Mouse (Mus musculus) spleen, postnatal 14 days (tissue): ENCODE measurements at regions not wholly inside any gene's neighbourhood (a gene's known extent, or its start where the extent isn't known, plus 50 kb on each side); places are given as distances from the start of the nearest gene placed in this dataset.
"Not testable (repeated sequence)": the region's sequence is repeated elsewhere in the genome, so short reads cannot be mapped to it uniquely, and the experiment has no call there.

Experiments used
- DNase-seq, 2 experiments: peaks; one replicate each; pipeline ENCODE4 v3.0.0; 2021 to 2022; ENCODE audit warnings: low spot score in 2 of 2

GRCm38 (mm10) chr1:181262496-181262895 lies 50.7 kb upstream of the Wdr26 start:
- DNase-seq, result no peak

- DNase-seq, result no peak
Observed at GRCm38 (mm10) chr1:181263216-181263615, 51.4 kb upstream of the Wdr26 start.

DNA sequence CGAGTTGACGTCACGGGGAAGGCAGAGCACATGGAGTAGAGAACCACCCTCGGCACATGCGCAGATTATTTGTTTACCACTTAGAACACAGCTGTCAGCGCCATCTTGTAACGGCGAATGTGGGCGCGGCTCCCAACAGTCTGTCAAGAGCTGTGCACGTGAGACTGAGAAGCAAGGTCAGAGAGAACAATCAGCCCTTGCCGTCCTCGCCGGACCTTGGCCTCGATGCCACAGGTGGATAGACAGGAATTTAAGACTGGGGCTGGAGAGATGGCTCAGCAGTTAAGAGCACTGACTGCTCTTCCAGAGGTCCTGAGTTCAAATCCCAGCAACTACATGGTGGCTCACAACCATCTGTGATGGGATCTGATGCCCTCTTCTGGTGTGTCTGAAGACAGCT lies 58.7 kb upstream of the Wdr26 start:
- DNase-seq, result not testable (repeated sequence)

DNA sequence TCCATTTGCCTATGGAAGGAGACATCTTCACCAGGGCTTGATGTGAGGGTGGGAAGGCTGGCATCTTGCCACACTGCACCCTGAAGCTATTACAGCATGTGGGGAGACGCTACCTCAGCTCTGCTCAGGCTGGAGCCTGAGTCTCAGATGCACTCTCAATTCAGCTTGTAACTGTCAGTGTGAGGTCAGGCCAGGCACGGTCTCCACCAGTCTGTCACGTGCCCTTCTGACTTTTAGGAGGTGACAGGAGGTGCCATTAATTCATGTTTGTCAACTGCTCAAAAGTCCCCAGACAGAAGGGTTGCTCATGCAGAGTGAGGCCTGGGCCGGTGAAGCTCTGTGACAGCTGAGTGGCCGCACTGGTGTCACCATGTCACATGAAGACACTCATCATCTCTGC lies 59.4 kb upstream of the Wdr26 start:
- DNase-seq, result no peak

DNA sequence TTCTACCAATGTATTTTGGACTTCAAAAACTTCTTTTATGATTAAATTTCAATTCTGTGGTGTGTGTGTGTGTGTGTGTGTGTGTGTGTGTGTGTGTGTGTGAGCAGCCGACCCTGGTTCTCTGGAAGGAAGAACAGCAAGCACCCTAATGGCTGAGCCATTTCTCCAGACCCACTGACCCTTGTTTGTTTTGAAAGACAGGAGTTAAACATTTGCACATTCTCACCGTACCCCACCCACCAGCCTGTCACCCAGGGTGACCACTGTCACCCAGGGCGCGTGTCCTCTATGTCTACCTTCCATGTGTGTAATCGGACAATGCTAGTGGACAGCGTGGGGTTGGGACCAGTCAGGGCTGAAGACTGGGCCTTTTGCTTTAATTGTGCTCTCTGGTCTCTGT lies 60.0 kb upstream of the Wdr26 start:
- no peak for DNase-seq

DNA sequence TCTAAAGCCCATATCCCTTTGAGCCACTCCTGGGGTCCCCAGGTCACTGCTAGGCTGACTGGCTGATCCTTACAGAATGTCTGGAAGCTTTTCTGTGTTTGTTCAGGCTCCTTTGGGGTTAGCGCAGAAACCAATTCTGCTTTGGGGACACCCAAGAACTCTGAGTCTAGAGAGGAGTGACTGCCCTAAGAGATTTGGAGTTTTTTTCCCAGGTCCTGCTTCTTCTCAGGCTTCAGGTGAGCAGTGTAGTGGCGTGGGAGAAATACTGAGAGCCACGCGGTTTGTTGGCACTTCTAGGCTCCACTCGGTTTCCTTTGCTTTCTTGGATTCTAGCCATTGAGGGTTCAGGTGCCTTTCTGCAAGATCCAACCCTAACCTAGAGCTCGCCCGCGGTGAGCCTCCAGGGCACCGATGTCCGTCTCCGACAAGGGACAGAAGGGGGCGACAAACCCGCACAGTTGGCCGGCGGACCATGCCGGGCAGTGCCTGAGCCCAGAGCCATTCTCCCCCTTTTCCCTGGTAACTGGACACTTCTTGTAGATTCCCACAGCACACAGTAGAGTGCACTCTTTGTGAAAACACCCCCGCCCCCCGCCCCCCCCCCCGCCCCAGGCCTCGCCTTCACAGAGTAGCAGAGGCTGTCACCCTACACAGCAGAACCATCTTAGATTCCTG lies 61.0 kb upstream of the Wdr26 start:
- peak; percentile 74 to 84 for DNase-seq

- no peak for DNase-seq
Observed at GRCm38 (mm10) chr1:181273540-181274204, 61.9 kb upstream of the Wdr26 start.

- DNase-seq, result no peak
Observed at GRCm38 (mm10) chr1:181280826-181281225, 69.0 kb upstream of the Wdr26 start.

DNA sequence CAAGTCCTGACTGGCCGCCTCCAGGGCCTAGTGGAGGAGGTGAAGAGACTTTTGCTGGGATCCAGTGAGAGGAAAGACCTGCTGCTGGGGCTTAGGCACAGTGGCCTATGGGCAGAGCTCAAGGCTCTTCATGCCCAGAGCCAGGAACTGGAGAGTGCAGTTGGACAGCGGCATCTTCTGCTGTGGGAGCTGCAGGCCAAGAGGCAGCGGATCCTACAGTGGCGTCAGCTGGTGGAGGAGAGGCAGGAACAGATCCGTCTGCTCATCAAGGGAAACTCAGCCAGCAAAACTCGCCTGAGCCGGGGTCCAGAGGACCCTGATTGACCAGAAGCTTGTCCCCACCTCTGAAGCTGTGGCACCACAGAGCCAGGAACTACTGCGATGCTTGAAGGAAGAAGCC lies 69.4 kb upstream of the Cnih3 start:
- DNase-seq, result not testable (repeated sequence)

- not testable (repeated sequence) for DNase-seq
Observed at GRCm38 (mm10) chr1:181283539-181283938, 68.9 kb upstream of the Cnih3 start.

DNA sequence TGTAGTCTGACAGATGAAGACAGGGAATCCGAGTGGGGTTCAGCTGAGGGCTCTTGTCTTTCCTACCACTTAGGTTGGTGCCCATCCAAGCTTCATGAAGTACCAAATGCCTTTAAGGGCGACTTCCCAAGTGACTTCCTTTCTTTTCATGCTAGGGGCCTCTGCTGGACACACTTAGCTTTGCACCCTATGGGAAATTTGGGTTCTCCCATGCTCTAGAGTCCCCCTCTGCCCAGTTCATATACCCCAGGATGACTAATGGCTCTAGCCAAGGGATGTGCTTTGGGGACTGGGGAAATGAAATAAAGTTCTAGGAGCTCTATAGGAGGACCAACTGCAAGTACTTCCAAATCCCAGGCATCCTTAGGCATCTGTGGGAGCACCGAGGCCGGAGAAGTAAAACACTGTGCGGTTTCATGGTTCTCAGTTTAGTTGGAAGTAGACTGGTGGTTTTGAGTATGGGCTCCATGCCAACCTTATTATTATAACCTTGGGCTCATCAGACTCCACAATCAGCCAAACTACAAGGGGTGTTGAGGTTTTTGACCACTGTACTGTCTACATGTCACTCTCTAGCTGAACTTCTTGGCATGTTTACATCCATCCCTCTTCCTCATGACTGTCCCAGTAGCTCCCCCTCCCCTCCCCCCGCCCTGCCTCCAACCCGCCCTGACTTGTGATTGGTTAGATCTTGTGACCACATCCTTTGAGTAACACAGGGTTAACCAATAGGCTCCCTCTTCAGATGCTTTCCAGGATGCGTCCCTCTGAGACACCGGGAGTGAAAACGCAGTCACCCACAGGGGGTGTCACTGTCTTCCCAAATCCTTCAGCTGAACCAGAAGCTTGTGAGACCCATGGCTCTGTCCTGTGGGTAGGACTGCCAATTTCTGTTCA lies 67.9 kb upstream of the Cnih3 start:
- no peak for DNase-seq

GRCm38 (mm10) chr1:181285600-181285999 lies 66.8 kb upstream of the Cnih3 start:
- DNase-seq, result no peak

- no peak for DNase-seq
Observed at GRCm38 (mm10) chr1:181286146-181286545, 66.3 kb upstream of the Cnih3 start.

- DNase-seq, result no peak
Observed at GRCm38 (mm10) chr1:181287166-181287565, 65.3 kb upstream of the Cnih3 start.

- no peak for DNase-seq
Observed at GRCm38 (mm10) chr1:181289385-181290035, 62.9 kb upstream of the Cnih3 start.

DNA sequence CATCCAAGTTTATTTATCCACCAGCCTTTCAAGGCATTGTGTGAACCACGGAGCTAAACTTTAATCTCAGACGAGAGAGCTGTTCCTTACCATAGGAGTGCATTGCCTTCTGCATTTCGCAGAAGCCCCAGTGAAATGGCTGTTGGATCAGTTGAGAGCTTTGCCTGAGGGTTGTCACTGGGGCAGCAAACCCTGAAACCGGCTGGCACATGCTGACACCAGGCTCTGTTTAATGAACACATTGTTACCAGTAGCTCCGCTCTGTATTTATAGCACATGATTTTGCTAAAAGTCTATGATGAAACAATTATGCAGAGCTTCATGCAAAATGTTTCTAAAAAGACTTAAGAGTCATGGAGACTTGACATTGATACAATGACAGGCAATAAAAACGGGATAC lies 61.2 kb upstream of the Cnih3 start:
- no peak for DNase-seq

DNA sequence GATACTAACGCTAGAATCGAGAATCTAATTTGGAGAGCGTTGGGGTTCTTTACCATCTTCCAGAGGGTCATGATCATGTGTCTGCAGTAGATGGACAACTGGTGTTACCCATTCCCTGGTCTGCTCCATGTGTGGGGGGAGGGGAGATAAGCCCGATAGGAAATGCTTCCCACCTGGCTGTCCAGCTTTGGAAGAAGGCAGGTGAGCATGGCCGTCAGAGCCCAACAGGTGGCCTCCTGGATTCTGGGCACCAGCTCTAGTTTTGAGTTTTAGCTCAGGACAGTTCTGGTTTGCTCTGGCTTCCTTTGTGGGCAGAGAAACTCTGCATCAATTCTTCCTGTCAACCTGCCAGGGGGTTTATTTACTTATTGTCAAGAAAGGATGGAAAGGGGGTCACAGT lies 60.5 kb upstream of the Cnih3 start:
- DNase-seq, result no peak

DNA sequence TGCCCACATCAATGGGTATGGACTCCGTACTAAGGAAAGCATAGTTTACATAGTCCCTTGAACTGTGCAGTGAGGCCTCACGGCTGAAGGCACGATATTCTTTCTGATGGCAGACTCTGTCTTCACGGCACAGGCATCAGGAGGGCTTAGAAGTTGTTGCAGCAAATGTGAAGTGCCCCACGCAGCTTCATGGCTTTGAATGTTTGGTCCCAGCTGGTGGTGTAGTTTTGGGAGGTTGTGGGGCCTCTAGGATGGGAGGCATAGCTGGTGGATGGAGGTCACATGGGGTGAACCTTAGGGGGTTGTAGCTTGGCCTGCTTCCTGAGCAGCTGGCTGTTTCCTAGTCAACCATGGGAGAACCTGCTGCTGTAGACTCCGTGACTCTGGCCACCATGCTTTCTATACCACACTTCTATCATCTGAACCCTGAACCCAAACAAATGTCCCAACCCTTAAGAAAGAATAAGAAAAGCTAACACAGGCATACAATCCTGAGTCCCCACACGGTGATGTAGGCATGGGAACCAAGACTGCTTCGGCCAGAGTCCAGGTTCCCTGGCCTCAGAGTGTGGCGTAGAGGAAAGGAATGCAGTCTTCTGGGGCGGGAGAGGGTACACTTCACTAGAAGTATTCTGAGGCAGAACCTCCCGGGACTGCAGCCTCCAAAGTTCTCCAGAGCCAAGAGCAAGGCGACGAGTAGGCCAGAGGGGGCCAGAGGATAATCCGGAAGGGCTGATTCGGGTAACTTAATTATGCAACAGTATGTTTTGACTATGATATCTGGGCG lies 59.2 kb upstream of the Cnih3 start:
- DNase-seq, result no peak

DNA sequence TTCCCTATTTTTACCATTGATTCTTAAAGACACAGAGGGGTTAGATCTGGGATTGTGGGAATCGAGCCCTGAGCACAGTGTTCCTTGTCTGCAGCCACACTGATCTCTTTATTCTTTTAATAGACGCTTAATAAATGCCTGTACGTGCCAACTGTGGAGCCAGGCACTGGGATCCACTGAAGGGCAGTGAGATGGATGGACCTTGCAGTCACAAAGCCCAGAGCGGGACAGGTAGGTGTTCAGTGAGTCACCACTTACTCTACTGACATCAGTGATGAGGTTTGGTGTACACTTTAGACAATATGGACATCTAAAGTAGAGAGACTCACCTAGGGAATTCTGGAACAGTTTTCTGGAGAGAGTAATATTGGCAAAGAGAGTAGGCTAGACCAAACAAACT lies 56.8 kb upstream of the Cnih3 start:
- DNase-seq, result no peak

DNA sequence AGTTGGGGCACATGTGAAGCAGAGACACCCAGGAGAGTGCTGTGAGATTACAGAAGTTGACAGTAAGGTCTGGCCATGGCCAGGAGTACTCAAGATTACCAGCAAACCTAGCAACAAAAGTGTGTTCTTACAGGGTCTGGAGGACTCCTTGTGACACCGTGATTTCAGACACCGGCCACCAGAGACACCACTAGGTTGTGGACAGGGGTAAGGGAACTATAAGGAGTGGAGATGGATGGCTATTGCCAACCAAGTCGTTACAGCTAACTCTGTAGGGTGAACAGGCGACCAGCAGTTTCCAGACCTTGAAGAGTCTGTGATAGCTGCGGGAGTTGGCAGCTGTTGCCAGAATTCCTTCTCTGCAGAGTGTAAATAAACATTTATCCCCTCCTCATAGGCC lies 54.4 kb upstream of the Cnih3 start:
- DNase-seq, result no peak

DNA sequence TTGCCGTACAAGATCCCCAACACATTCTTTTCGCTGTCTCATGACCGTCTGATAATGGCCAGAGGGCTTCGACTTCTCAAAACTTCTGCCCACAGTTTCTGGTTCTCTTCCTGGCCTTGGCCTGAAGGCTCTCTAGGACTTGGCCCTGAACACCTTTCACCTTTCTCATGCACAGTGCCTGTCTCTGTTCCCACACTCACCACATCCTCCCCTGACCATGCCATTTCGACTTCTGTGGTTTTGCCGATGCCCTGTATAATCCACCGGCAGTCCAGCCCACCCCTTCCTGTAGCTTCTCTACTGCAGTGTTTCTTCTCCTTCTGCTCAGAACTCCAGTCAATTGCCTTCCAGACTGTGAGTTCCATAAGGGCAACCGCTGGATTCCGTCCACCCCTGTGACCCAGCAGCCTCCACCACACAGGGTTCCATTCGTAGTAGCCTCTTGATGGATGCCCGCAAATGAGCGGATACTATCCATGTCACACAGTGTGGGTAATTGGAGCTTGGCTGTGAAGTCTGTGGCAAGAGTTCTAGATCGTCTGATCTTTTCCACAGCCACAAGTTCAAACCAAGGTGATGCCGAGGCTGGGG lies 53.3 kb upstream of the Cnih3 start:
- DNase-seq, result no peak
